Mouse (Mus musculus) heart, adult 8-10 months (tissue): ENCODE measurements at regions not wholly inside any gene's neighbourhood (a gene's known extent, or its start where the extent isn't known, plus 50 kb on each side); places are given as distances from the start of the nearest gene placed in this dataset.

Experiments
- DNase-seq: peaks from one replicate; pipeline ENCODE4 v3.0.0; 2022; ENCODE audit warnings: low spot score

DNA sequence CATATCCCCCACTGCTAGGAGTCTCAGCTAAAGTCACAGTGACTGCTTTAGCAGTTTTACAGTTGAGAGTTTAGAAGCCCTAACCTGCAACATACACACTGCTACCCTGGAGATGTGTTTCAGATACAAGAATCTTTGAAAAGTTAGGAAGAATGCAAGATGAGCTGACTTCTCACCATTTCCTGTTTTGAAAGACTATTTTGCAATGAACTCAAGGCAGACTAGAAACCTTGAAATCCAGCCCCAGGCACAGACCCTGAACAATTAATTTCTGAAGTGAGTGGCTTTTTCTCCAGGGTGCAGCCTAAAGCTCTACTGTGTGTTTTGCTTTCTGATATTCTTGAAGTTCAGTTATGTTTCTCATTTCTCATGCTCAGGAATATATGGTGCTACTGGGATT is 440.6 kb downstream of the Nebl start:
- DNase-seq, result no peak

GRCm38 (mm10) chr2:17287598-17287997 is 443.7 kb downstream of the Nebl start:
- DNase-seq, result peak; percentile 55

- no peak for DNase-seq
These were observed 481.3 kb downstream of the Nebl start for GRCm38 (mm10) chr2:17249960-17250359.

DNA sequence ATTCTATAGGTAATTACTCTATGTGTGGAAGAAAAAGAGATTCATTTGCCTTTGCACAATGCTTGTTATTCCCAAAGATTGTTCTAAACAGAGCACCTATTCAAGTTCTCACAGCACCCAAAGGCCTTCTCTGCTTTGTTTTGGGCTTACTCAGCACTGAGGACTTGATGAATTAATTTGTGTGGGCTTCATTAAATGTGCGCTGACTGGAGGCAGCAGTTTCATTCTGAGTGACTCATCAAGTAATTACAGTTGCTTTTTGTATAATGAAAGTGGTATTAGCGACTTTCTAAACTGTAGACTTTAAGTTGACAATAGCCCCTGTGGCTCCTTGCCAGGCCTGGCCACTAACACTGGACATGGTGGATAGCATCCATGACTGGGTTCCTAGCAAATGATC is 485.4 kb downstream of the Nebl start:
- DNase-seq, result no peak

DNA sequence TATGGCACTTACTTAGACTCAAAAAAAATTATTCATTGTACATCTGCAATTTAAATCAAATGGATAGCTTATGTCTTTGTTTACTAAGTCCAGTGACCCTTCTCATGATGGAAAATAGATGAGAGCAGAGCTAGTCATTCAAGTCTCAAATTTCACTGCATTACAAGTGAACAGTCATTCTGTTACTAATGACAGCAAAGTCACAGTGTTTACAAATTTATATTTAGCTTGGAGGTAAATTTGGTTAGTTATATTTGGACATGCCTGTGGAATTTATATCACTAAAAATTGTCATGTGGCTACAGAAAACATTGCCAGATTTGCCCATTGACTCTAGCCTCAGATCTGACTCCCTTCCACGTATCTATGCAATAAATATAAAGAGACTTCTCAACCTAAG is 515.7 kb downstream of the Nebl start:
- DNase-seq, result no peak

- no peak for DNase-seq
These were observed 516.4 kb downstream of the Nebl start for GRCm38 (mm10) chr2:17214881-17215280.

DNA sequence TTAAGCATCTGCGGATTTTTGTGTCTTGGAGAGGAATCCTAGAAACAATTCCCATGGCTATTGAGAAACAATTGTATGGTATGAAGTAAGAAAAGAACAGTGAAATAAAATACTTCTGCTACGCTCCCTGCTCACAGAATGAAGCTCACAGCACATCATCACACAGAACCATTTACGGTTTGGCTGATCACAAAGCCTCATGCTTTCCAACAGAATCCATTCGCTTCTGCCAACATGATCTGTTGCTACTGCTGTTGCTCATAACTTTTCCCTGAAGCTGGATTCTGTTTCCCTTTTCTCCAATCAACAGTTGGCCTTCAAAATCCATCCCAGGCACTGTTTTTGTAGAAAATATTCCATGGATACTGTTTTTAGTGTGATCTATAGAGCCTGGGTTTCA is 518.7 kb downstream of the Nebl start:
- no peak for DNase-seq

DNA sequence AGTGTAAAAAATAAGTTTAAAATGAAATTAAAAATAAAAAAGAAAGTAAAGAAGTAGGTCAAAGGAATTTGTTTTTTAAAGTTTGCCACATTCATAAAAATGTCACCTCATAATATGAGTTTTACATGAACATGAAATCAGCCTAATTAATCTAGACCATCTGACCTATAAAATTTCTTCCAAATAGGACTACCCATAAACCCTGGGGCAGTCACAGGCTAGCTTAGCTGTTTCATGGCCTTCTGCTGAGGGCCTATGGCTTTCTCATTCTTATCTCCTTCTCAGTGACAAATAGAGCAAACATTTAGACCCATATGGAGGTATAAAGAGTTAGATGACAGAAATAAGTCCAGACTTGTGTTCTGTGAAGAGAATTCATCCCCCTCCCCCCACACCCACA is 520.2 kb downstream of the Nebl start:
- no peak for DNase-seq

DNA sequence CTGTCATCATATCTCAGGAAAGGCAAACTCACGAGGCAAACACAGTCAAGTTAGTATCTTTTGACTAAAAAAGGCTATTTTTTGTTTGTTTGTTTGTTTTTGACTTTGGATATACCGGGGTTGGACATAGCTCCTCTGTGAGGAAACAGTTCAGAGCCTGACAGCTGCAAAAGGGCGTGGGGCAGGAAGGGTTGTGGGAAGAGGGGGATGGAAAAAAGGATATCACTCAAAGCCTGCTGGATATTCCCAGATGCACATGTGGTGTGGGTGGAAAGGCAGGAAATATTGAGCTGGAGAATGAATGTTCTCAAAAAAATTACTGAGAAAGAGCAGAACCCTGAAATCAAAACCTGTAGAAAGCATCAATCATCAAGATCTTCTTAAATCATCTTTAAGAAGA is 537.7 kb downstream of the Nebl start:
- peak; percentile 56 for DNase-seq

DNA sequence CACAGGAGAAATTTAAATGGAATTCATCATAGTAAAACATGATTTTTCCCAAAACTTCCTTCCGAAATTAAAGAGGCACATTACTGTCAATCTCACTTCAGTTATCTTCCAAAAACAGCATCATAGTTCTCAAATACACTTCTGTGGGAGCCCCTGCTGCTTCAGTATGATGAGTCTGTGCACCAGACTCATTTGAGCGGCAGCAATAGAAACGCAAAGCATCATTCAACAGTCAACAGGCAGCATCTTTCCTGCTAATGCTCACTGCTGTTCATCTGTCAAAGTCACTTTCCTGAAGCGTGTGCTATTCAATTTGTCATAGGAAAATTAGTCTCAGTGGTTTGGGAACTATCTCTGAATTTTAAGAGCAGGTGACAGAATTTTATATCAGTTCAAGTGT is 542.1 kb downstream of the Nebl start:
- DNase-seq, result no peak

DNA sequence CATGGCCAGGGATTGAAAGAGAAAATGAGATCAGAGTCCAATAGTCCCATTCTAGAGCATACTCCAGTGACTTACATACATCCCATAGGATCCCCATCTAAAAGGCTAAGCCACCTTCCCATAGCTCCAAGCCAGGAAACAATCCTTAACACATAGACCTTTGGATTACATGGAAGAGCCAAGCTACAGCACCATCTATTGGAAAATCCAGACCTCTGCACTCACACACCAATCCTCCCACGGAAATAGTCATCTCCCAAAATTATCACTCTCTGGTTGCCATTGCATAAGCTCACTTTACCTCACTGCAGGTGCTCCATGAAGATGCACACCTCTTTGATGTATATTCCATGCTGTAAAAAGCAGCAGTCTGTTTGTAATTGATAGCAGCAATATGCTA is 543.4 kb downstream of the Nebl start:
- no peak for DNase-seq

DNA sequence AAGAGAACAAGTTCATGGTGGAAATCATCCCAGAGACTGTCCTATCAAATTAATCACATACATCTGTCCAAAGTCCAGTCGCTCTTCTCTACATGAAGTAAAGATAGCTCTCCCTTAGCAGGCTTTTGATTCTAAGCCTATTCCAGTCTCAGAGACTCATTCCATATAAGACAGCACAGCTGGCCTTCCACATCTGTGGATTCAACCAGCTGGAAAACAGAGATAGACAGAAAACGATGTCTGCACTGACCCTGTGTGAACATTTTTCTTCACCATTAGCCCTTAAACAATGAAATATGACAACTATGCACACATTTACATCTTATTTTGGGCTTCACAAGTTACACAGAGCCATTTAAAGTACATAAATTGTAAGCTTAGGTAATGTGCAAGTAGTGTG is 547.6 kb downstream of the Nebl start:
- no peak for DNase-seq

DNA sequence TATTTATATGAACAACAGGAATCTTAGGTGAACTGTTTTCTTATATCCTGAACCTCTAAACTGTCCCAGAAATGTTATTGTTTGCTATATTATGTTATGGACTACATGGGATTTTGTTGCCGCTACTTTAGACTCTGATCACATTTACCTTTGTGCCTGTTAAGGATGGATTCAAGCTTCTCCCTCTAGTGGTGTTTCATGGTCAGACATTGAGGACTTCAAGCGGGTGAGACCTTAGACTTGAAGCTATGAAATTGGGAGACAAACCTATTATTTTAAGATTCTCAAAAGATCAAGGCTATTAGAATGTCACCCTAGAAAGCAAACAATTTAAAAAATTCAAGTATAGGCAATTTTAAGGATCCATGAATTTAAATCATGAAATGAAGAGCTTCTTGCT is 549.7 kb downstream of the Nebl start:
- DNase-seq, result no peak

GRCm38 (mm10) chr2:17168896-17169295 is 562.4 kb downstream of the Nebl start:
- no peak for DNase-seq

GRCm38 (mm10) chr2:17165016-17165415 is 566.2 kb downstream of the Nebl start:
- DNase-seq, result no peak

DNA sequence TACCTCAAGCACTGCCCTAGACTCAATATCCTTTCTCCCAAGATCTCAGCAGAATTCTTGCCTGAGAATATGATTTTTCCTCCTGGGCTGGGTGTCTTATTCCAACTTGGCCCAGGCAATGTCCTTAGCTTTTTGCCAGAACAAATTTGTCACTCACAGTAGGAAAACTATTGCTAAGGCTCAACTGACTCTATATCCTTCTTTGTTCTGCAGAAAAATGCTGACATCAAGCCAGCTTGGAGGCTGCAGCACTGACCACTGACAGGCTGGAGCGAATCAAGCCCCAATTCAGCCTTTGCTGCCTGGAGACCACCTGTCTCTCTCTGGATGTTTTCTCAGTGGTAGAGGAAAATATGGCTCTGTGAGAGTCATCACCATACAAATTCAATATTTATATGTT is 572.8 kb downstream of the Nebl start:
- peak; percentile 3 for DNase-seq

- DNase-seq, result no peak
These were observed 573.9 kb downstream of the Nebl start for GRCm38 (mm10) chr2:17157336-17157735.

- no peak for DNase-seq
These were observed 575.7 kb downstream of the Nebl start for GRCm38 (mm10) chr2:17155596-17155995.

DNA sequence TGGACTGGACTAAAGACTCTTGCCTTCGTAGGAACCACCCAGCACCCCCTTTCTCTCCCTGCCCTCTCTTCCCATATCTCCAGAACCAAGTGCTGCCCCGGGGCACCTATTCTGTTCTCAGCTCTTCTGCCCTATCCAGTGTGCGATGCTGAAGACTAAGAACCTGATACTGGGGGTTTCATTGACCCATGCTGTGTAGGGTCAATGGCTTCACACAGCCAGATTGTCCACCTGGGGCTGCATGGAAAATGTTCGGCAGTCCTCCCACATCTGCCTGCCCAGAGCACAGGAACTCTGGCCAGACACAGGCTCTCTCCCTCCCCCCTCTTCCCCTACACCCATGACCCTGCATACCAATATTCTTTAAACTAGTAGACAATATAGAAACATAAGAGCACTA is 607.6 kb downstream of the Nebl start:
- DNase-seq, result no peak

DNA sequence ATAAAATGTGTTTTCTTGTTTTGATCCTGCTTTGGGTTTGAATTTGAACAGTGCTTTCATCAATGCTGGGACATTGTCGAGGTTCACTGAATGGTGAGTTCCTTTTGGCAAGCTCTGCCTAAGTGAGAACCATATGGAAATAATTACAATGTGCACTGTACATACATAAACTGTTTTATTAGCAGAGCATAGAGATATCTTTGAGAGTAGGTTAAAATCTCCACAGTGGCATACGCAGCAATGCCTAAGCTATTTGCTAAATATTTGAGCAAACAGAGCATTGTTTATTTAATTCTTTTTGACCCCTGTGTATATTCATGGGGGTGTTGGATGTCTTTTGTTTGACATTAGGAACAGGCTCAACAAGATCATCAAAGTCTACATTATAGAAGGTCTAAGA is 614.0 kb downstream of the Nebl start:
- no peak for DNase-seq

DNA sequence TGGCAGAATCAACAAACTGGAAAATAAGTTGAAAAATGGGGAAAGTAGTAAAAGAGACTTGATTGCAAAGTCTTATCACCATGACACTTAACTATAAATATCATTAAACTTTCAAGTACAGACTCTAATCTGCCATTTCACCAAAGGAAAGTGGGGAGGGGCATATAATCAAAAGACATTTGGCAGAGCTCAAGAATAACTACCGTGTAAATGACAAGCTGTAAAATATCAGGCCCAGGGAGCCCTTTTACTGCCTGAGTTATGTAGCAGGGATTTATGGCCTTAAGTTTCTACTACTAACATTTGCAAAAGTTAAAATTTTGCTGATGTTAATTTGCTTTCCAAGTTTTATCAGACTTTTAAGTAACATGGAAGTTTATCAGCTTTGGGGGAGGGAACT is 620.1 kb downstream of the Nebl start:
- no peak for DNase-seq

DNA sequence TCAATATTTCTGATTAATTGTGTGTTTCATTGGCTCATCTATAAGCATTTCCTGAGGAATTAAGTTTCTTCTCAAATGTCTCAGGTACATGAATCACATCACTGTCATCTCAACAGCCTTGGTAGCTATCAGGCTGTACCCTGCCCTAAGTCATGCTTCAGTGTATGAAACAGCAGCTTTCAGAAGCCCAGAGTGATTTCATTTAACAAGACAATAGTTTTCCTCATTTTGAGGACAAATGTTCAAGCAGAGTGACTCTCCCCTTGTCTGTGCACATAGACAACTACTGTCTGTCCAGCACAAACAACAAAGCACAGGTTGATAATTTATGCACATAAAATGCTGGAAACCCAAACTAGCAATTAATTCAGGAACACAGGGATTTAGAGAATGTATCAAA is 630.1 kb downstream of the Nebl start:
- DNase-seq, result no peak

DNA sequence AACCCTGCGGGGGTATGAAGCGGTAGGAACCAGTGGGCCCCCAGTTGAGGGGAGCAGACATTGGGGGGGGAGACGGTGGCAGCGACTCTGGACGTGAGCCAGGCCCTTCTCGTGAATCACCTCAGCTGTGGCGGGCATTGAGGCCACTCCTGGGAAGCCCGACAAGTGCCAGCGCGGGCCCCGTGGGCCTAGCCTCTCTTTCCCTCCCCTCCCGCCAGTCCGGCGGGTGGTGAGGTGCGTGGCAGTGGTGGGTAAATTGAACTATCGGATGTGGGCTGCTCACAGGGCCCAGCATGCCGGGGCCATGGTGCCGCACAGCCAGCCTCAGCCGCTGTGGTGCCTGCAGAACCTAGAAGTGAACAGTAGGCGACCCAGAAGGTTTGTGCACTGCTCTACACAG is 633.7 kb downstream of the Nebl start:
- DNase-seq, result no peak

DNA sequence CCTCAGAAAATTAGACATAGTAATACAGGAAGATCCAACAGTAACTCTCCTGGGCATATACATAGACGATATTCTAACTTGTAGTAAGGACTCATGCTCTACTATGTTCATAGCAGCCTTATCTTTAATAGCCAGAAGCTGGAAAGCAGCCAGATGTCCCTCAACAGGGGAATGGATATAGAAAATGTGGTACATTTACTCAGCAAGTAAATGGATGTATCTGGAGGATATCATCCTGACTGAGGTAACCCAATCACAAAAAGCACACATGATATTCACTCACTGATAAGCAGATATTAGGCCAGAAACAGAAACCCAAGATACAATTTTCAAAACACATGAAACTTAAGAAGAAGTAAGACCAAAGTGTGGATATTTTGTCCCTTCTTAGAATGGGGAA is 639.8 kb downstream of the Nebl start:
- no peak for DNase-seq

DNA sequence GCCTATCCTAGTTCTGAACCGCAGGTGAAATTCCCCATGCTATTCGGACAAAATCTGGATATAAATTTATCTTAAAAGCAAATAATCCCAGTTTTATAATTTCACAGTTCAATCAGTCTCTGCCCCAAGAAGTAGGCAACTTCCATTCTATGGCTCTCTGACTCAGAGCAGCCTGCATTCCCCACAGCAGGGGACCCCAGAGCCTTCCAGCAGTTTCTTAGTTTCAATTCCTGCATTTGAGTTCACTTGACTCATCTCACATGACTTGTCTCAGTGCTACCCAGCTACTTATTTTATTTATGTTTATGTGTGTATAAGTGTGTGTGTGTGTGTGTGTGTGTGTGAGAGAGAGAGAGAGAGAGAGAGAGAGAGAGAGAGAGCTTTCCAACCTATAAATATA is 650.0 kb downstream of the Nebl start:
- no peak for DNase-seq
